Mouse (Mus musculus): ENCODE measurements around the gene Pik3r1. TPM values are rescaled to one million over a fixed set of nuclear protein-coding genes. Genes with fewer than 3 reads are reported as not detected.
A peak's percentile ranks its signal among the peaks of the same experiment; 100 is the strongest.

Pik3r1 gene
- total and polyA plus RNA-seq, 3 experiments: 23.7 to 132 (median 111) TPM

- H3K36me3 ChIP-seq (ENCODE audit: control insufficient read depth, insufficient read depth, low read length): peaks cover 38% of the 10 kb centered on the region
- WGBS: 77% methylated on average over 3 of the region's 3 CpGs
- no peaks in the 10 kb centered on the region; the same call in 1 of the 2 replicates for H3K79me2 ChIP-seq (replicated peaks; ENCODE audit: control insufficient read depth, insufficient read depth, low read length)
- intact Hi-C loops (cut with DNase I): no loop called here
- no peak overlapping the region for H3K27ac ChIP-seq
- TF ChIP-seq CTCF (IDR thresholded peaks at IDR 0.05) (no peak), POLR2A (IDR thresholded peaks at IDR 0.05; ENCODE audit: insufficient read depth, low read depth, low read length) (no peak), EP300 (IDR thresholded peaks at IDR 0.05; ENCODE audit: insufficient read depth, low read depth, low read length) (no peak)
- no peak overlapping the region for H3K4me3 ChIP-seq
- H3K4me1 ChIP-seq (ENCODE audit: control insufficient read depth, insufficient read depth, low read length): peaks cover 15% of the 10 kb centered on the region
- H3K9ac ChIP-seq (ENCODE audit: low read depth, low read length): no peak overlapping the region
- DNase-seq: peak in 1 of 2 experiments; percentile 13
- no peaks in the 10 kb centered on the region for H3K27me3 ChIP-seq (ENCODE audit: control insufficient read depth, insufficient read depth, low read length)
Observed at GRCm38 (mm10) chr13:101709788-101710187, 58.2 kb downstream of the Pik3r1 start.

GRCm38 (mm10) chr13:101707226-101707625 is 60.8 kb downstream of the Pik3r1 start:
- TF ChIP-seq POLR2A (IDR thresholded peaks at IDR 0.05; ENCODE audit: insufficient read depth, low read depth, low read length) (no peak), EP300 (IDR thresholded peaks at IDR 0.05; ENCODE audit: insufficient read depth, low read depth, low read length) (no peak), CTCF (IDR thresholded peaks at IDR 0.05) (no peak)
- H3K36me3 ChIP-seq (ENCODE audit: control insufficient read depth, insufficient read depth, low read length): peaks cover 25% of the 10 kb centered on the region
- H3K4me3 ChIP-seq: no peak overlapping the region
- no peak overlapping the region for H3K27ac ChIP-seq
- no peaks in the 10 kb centered on the region for H3K27me3 ChIP-seq (ENCODE audit: control insufficient read depth, insufficient read depth, low read length)
- WGBS: 88% methylated on average over 9 of the region's 9 CpGs
- H3K9ac ChIP-seq (ENCODE audit: low read depth, low read length): no peak overlapping the region
- no peak for DNase-seq
- H3K79me2 ChIP-seq (replicated peaks; ENCODE audit: control insufficient read depth, insufficient read depth, low read length): no peaks in the 10 kb centered on the region; the same call in 1 of the 2 replicates
- intact Hi-C loops (cut with DNase I): no loop called here
- H3K4me1 ChIP-seq (ENCODE audit: control insufficient read depth, insufficient read depth, low read length): peaks cover 6% of the 10 kb centered on the region

- no peak overlapping the region for H3K4me3 ChIP-seq
- intact Hi-C loops (cut with DNase I): no loop called here
- H3K79me2 ChIP-seq (replicated peaks; ENCODE audit: control insufficient read depth, insufficient read depth, low read length): no peaks in the 10 kb centered on the region; the same call in 1 of the 2 replicates
- 82% methylated on average over 7 of the region's 7 CpGs for WGBS
- H3K27me3 ChIP-seq (ENCODE audit: control insufficient read depth, insufficient read depth, low read length): no peaks in the 10 kb centered on the region
- no peak overlapping the region for H3K9ac ChIP-seq (ENCODE audit: low read depth, low read length)
- no peak overlapping the region for H3K27ac ChIP-seq
- peaks cover 21% of the 10 kb centered on the region for H3K36me3 ChIP-seq (ENCODE audit: control insufficient read depth, insufficient read depth, low read length)
- DNase-seq: no peak
- TF ChIP-seq EP300 (IDR thresholded peaks at IDR 0.05; ENCODE audit: insufficient read depth, low read depth, low read length) (no peak), POLR2A (IDR thresholded peaks at IDR 0.05; ENCODE audit: insufficient read depth, low read depth, low read length) (no peak), CTCF (IDR thresholded peaks at IDR 0.05) (no peak)
- H3K4me1 ChIP-seq (ENCODE audit: control insufficient read depth, insufficient read depth, low read length): peaks cover 3% of the 10 kb centered on the region
Observed at GRCm38 (mm10) chr13:101706426-101706825, 61.6 kb downstream of the Pik3r1 start.

- peak in 1 of 2 experiments; percentile 9 for DNase-seq
- Histone ChIP-seq H3K36me3 (ENCODE audit: control insufficient read depth, insufficient read depth, low read length) (peaks cover 21% of the 10 kb centered on the region), H3K4me1 (ENCODE audit: control insufficient read depth, insufficient read depth, low read length) (peaks cover 2% of the 10 kb centered on the region), H3K9ac (ENCODE audit: low read depth, low read length) (no peak overlapping the region), H3K27ac (no peak overlapping the region), H3K27me3 (ENCODE audit: control insufficient read depth, insufficient read depth, low read length) (no peaks in the 10 kb centered on the region), H3K79me2 (replicated peaks; ENCODE audit: control insufficient read depth, insufficient read depth, low read length) (no peaks in the 10 kb centered on the region), H3K4me3 (no peak overlapping the region)
- TF ChIP-seq CTCF (IDR thresholded peaks at IDR 0.05) (no peak), POLR2A (IDR thresholded peaks at IDR 0.05; ENCODE audit: insufficient read depth, low read depth, low read length) (no peak), EP300 (IDR thresholded peaks at IDR 0.05; ENCODE audit: insufficient read depth, low read depth, low read length) (no peak)
- WGBS: 72% methylated on average over 14 of the region's 14 CpGs
- intact Hi-C loops (cut with DNase I): no loop called here
Observed at GRCm38 (mm10) chr13:101702096-101702775, 65.8 kb downstream of the Pik3r1 start.

- Histone ChIP-seq H3K9ac (ENCODE audit: low read depth, low read length) (no peak overlapping the region), H3K4me1 (ENCODE audit: control insufficient read depth, insufficient read depth, low read length) (peaks cover 2% of the 10 kb centered on the region), H3K79me2 (replicated peaks; ENCODE audit: control insufficient read depth, insufficient read depth, low read length) (no peaks in the 10 kb centered on the region), H3K27me3 (ENCODE audit: control insufficient read depth, insufficient read depth, low read length) (no peaks in the 10 kb centered on the region), H3K4me3 (no peak overlapping the region), H3K27ac (no peak overlapping the region), H3K36me3 (ENCODE audit: control insufficient read depth, insufficient read depth, low read length) (peaks cover 23% of the 10 kb centered on the region)
- TF ChIP-seq CTCF (IDR thresholded peaks at IDR 0.05) (no peak), POLR2A (IDR thresholded peaks at IDR 0.05; ENCODE audit: insufficient read depth, low read depth, low read length) (no peak), EP300 (IDR thresholded peaks at IDR 0.05; ENCODE audit: insufficient read depth, low read depth, low read length) (no peak)
- 88% methylated on average over 8 of the region's 8 CpGs for WGBS
- intact Hi-C loops (cut with DNase I): no loop called here
- DNase-seq: no peak
Observed at GRCm38 (mm10) chr13:101701632-101702031, 66.4 kb downstream of the Pik3r1 start.

- Histone ChIP-seq H3K79me2 (replicated peaks; ENCODE audit: control insufficient read depth, insufficient read depth, low read length) (no peaks in the 10 kb centered on the region), H3K4me1 (ENCODE audit: control insufficient read depth, insufficient read depth, low read length) (peaks cover 3% of the 10 kb centered on the region), H3K9ac (ENCODE audit: low read depth, low read length) (no peak overlapping the region), H3K27ac (no peak overlapping the region), H3K27me3 (ENCODE audit: control insufficient read depth, insufficient read depth, low read length) (no peaks in the 10 kb centered on the region), H3K36me3 (ENCODE audit: control insufficient read depth, insufficient read depth, low read length) (peaks cover 23% of the 10 kb centered on the region), H3K4me3 (no peak overlapping the region)
- intact Hi-C loops (cut with DNase I): loop anchor here (5.0 kb wide), 1 partner anchor 757 kb away; no protein-coding TSS in a partner anchor
- 74% methylated on average over 5 of the region's 5 CpGs for WGBS
- no peak for TF ChIP-seq EP300 (IDR thresholded peaks at IDR 0.05; ENCODE audit: insufficient read depth, low read depth, low read length)
- no peak for TF ChIP-seq POLR2A (IDR thresholded peaks at IDR 0.05; ENCODE audit: insufficient read depth, low read depth, low read length)
- peak in 1 of 2 experiments; percentile 12 for DNase-seq
Observed at GRCm38 (mm10) chr13:101699742-101700141, 68.3 kb downstream of the Pik3r1 start.

Data from heart, adult 2 months (tissue).